Mouse (Mus musculus) embryonic facial prominence, embryonic 12.5 days (tissue): Measurements from ENCODE around the gene Cys1. TPM values are rescaled to one million over a fixed set of nuclear protein-coding genes. Genes with fewer than 3 reads are reported as not detected.

Experiments used
- ATAC-seq: fragments of 200-750 bp; cut with Nextera tagmentation; 2 replicates; pipeline ENCODE4 v1.8.0; 2017; ENCODE audit not compliant: insufficient number of reproducible peaks, insufficient read depth, low FRiP score, low TSS enrichment
- H3K27ac ChIP-seq: fragments of 300-500 bp; sonication (generic); 2 replicates; pipeline ENCODE4 v1.5.1; 2016; ENCODE audit warnings: mild to moderate bottlenecking
- H3K27me3 ChIP-seq: fragments of 300-500 bp; sonication (generic); 2 replicates; pipeline ENCODE4 v1.6.1; 2016; ENCODE audit warnings: mild to moderate bottlenecking, moderate library complexity
- H3K36me3 ChIP-seq: fragments of 300-500 bp; sonication (generic); 2 replicates; pipeline ENCODE4 v1.6.1; 2016; ENCODE audit warnings: mild to moderate bottlenecking
- H3K4me1 ChIP-seq: fragments of 300-500 bp; sonication (generic); 2 replicates; pipeline ENCODE4 v1.6.1; 2016
- H3K4me2 ChIP-seq: fragments of 300-500 bp; sonication (generic); replicated peaks from 2 replicates; pipeline ENCODE4 v1.6.1; 2016; ENCODE audit warnings: mild to moderate bottlenecking, moderate library complexity
- H3K4me3 ChIP-seq: fragments of 300-500 bp; sonication (generic); 2 replicates; pipeline ENCODE4 v1.5.1; 2016; ENCODE audit warnings: mild to moderate bottlenecking
- H3K9ac ChIP-seq: fragments of 300-500 bp; sonication (generic); 2 replicates; pipeline ENCODE4 v1.6.1; 2016; ENCODE audit warnings: mild to moderate bottlenecking, moderate library complexity
- H3K9me3 ChIP-seq: fragments of 300-500 bp; sonication (generic); 2 replicates; pipeline ENCODE4 v1.6.1; 2016; ENCODE audit warnings: mild to moderate bottlenecking, moderate library complexity
- WGBS: fragments of 180-500 bp; shearing (Covaris S2); methylation state at CpG from one replicate; pipeline ENCODE4 v1.1.7; 2016; 5-methylcytosine and 5-hydroxymethylcytosine counted together
- polyA plus RNA-seq: library from polyadenylated mRNA; unstranded; fragments of >200 nt; fragmentation: Nextera tagmentation; extraction: Ambion mirVana; gene quantifications from 2 replicates; pipeline ENCODE4 v1.2.1, GENCODE M21; 2016

Gene Cys1
- polyA plus RNA-seq, 1 experiment from 2014 or later: 2.6 TPM

DNA sequence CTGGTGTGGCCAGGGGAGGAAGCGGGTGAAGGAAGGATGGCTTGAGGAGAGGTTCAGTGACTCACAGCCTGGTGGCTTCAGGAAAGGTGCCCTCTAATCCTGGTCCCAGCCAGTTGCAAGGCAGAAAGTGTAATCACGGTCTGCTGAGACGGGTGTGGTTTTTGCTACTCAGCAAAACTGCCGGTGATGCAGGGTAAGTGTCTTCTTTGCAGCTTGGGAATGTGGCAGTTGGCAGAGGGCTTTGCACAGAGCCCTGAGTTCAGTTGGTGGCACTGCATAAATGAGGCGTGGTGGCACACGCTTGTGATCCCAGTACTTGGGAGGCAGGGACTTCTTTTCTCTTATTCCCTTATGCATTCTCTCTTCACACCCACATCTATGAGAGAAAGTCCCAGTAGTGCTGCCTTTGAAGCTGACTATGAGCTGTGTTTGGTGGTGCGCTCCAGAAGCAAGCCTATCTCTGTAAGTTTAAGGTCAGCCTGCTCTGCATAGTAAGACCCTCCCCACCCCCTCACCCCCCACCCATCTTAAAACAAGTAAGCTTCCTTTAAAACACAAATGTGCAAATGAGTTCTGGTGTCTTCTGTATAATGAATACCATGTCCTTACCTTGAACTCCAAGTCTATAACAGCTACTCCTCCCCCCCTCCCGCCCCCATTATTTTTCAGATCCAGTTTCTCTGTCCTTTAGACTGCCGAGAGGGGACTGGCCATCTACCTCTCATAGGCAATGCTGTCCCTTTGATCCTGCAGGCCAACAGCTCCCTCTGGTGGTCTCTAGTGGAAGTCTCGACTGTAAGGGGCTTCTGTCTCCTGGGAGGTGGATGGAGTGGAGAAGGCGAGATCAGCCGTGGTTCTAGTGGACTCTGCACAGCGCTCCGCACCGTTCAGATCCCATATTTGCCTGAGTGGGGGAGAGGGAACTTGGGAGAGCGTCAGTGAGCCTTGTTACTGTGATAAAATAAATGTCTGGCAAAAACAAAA, 15.2 kb upstream of the Cys1 start:
- 43% methylated on average over 16 of the region's 16 CpGs for WGBS
- H3K36me3 ChIP-seq: no peaks in the 10 kb centered on the region
- peak; percentile 60; the same call in 1 of the 2 replicates for ATAC-seq
- H3K4me2 ChIP-seq: no peak overlapping the region
- H3K4me1 ChIP-seq: no peaks in the 10 kb centered on the region
- H3K9ac ChIP-seq: no peak overlapping the region
- no peaks in the 10 kb centered on the region for H3K27me3 ChIP-seq
- no peaks in the 10 kb centered on the region for H3K9me3 ChIP-seq
- no peak overlapping the region for H3K27ac ChIP-seq
- no peak overlapping the region for H3K4me3 ChIP-seq

- no peak for ATAC-seq
- no peaks in the 10 kb centered on the region for H3K36me3 ChIP-seq
- H3K4me3 ChIP-seq: no peak overlapping the region
- 73% methylated on average over 3 of the region's 3 CpGs for WGBS
- H3K9me3 ChIP-seq: no peaks in the 10 kb centered on the region
- H3K27ac ChIP-seq: no peak overlapping the region
- no peaks in the 10 kb centered on the region for H3K4me1 ChIP-seq
- H3K27me3 ChIP-seq: no peaks in the 10 kb centered on the region
- no peak overlapping the region for H3K9ac ChIP-seq
- H3K4me2 ChIP-seq: no peak overlapping the region
Observed at GRCm38 (mm10) chr12:24690351-24690750, 8.7 kb upstream of the Cys1 start.

- Histone ChIP-seq H3K9ac (no peak overlapping the region), H3K36me3 (no peaks in the 10 kb centered on the region), H3K27me3 (peaks cover 15% of the 10 kb centered on the region), H3K9me3 (no peaks in the 10 kb centered on the region), H3K27ac (no peak overlapping the region), H3K4me1 (peaks cover 1% of the 10 kb centered on the region; the same call in 1 of the 2 replicates), H3K4me2 (no peak overlapping the region), H3K4me3 (no peak overlapping the region)
- WGBS: 77% methylated on average over 11 of the region's 11 CpGs
- ATAC-seq: no peak
Observed at GRCm38 (mm10) chr12:24686696-24687346, 5.2 kb upstream of the Cys1 start.

DNA sequence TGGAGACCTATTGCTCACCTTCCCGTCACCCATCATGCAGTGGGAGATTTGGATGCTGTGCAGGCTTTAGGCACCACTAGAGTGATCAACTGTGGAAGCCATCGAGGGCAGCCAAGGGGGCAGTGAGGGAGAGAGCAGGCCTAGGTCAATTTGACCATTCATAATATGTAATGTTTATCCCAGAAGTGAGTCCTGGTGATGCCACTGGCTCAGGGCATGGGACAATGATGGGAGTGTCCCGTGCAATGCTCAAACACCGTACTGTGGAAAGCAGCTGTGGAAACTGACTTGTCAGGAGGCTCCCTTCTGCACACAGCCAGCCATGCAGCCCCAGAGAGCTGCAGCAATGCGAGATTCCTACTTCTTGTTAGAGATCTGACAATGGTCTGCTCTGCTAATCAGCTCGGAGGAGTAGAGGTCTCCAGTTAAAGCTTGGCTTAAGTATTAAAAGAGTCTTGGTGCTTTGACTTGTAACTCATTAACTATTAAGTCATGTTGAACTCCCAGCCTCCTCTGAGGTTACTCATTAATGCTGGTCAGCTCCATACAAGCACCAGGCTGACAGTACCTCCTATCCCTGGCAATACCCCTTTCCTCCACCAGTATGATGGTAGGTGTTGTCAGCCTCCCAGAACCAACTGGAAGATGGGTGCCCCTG, 4.6 kb upstream of the Cys1 start:
- H3K9me3 ChIP-seq: no peaks in the 10 kb centered on the region
- no peak overlapping the region for H3K9ac ChIP-seq
- H3K27me3 ChIP-seq: peaks cover 22% of the 10 kb centered on the region
- 77% methylated on average over 6 of the region's 6 CpGs for WGBS
- H3K4me2 ChIP-seq: no peak overlapping the region
- H3K36me3 ChIP-seq: no peaks in the 10 kb centered on the region
- H3K4me1 ChIP-seq: peaks cover 8% of the 10 kb centered on the region
- H3K27ac ChIP-seq: no peak overlapping the region
- no peak for ATAC-seq
- H3K4me3 ChIP-seq: no peak overlapping the region

- H3K27me3 ChIP-seq: peaks cover 34% of the 10 kb centered on the region
- H3K4me2 ChIP-seq: no peak overlapping the region
- no peak overlapping the region for H3K4me3 ChIP-seq
- 70% methylated on average over 7 of the region's 7 CpGs for WGBS
- no peak overlapping the region for H3K27ac ChIP-seq
- no peaks in the 10 kb centered on the region for H3K9me3 ChIP-seq
- no peak for ATAC-seq
- no peak overlapping the region for H3K9ac ChIP-seq
- no peaks in the 10 kb centered on the region for H3K36me3 ChIP-seq
- H3K4me1 ChIP-seq: peaks cover 19% of the 10 kb centered on the region
Observed at GRCm38 (mm10) chr12:24683461-24683860, 1.8 kb upstream of the Cys1 start.

GRCm38 (mm10) chr12:24682563-24682962, 950 bp upstream of the Cys1 start:
- H3K4me3 ChIP-seq: no peak overlapping the region
- WGBS: 44% methylated on average over 8 of the region's 8 CpGs
- no peaks in the 10 kb centered on the region for H3K36me3 ChIP-seq
- no peak overlapping the region for H3K9ac ChIP-seq
- ATAC-seq: no peak
- peaks cover 34% of the 10 kb centered on the region for H3K27me3 ChIP-seq
- no peak overlapping the region for H3K27ac ChIP-seq
- peaks cover 19% of the 10 kb centered on the region for H3K4me1 ChIP-seq
- H3K4me2 ChIP-seq: no peak overlapping the region
- H3K9me3 ChIP-seq: no peaks in the 10 kb centered on the region

DNA sequence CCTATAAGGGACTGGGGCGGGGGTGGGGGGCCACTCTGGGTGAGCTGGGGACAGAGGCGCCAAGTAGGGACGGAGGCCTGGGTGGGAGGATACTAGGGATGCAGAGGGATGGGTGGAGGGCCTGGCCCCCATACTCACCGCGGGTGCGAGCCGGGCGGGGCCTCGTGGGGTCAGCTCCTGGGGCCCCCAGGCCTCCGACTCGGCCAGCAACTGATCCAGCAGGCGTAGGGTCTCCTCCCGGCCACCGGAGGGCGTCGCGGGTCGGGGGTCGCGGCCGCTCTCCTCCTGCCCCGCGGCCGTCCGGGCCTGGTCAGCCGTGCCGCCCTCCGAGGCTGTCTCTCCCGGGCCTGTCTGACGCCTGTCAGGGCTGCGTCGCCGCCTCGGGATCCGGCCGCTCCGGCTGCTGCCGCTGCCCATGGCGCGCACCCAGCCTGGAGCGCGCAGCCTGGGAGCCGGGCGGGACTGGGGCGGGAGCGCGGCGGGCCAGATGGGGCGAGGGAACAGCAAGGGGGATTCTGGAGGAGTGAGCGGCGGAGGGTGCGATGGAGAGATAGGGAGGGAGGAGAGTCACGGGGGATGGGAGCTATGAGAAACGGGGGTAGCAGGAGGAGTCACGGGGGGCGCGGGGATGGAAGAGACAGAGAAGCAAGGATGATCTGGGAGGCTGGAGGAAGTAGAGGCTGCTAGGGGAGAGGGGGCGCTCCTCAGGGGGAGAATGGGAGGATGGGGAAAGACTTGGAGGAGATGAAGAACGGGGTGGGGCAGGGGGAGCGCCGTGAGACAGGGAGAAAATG, 924 bp downstream of the Cys1 start:
- peaks cover 34% of the 10 kb centered on the region for H3K27me3 ChIP-seq
- no peaks in the 10 kb centered on the region for H3K9me3 ChIP-seq
- peak overlapping the region; percentile 63 for H3K4me3 ChIP-seq
- no peaks in the 10 kb centered on the region for H3K36me3 ChIP-seq
- peak overlapping the region; percentile 96 for H3K4me2 ChIP-seq
- peak; percentile 36; the same call in 1 of the 2 replicates for ATAC-seq
- H3K27ac ChIP-seq: no peak overlapping the region
- WGBS: 1% methylated on average over 53 of the region's 61 CpGs
- H3K4me1 ChIP-seq: peaks cover 19% of the 10 kb centered on the region
- H3K9ac ChIP-seq: peak overlapping the region; percentile 70

GRCm38 (mm10) chr12:24680096-24680491, 1.5 kb downstream of the Cys1 start:
- no peaks in the 10 kb centered on the region for H3K9me3 ChIP-seq
- H3K4me2 ChIP-seq: peak overlapping the region; percentile 96
- no peaks in the 10 kb centered on the region for H3K36me3 ChIP-seq
- 14% methylated on average over 9 of the region's 9 CpGs for WGBS
- no peak for ATAC-seq
- H3K9ac ChIP-seq: peak overlapping the region; percentile 70; the same call in 1 of the 2 replicates
- peaks cover 34% of the 10 kb centered on the region for H3K27me3 ChIP-seq
- H3K4me3 ChIP-seq: peak overlapping the region; percentile 63
- H3K4me1 ChIP-seq: peaks cover 19% of the 10 kb centered on the region
- H3K27ac ChIP-seq: no peak overlapping the region

DNA sequence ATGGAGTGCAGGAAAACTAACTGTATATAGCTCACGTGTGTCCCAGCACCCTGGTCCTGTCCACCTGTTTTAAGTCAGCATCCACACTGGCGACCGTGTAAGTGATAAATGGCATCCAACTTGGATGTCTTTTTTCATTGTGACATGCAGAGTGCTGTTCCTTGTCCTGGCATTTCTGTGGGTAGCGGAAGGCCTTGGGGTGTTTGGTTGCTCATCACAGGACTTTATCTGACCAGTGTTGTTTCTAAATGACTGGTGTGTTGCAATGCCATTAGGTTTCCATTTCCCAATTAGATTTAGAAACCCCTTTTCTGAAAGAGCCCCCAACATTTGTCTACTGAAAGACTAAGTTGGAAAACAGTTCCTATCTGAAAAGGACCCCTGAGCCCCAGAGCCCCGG, 19.5 kb downstream of the Cys1 start:
- WGBS: 87% methylated on average over 5 of the region's 5 CpGs
- Histone ChIP-seq H3K4me1 (no peaks in the 10 kb centered on the region), H3K36me3 (peaks cover 11% of the 10 kb centered on the region; the same call in 1 of the 2 replicates), H3K27ac (no peak overlapping the region), H3K9ac (no peak overlapping the region), H3K4me3 (no peak overlapping the region), H3K27me3 (no peaks in the 10 kb centered on the region), H3K9me3 (no peaks in the 10 kb centered on the region), H3K4me2 (no peak overlapping the region)
- ATAC-seq: no peak

- Histone ChIP-seq H3K4me1 (no peaks in the 10 kb centered on the region), H3K27ac (no peak overlapping the region), H3K9me3 (no peaks in the 10 kb centered on the region), H3K4me2 (no peak overlapping the region), H3K9ac (no peak overlapping the region), H3K27me3 (no peaks in the 10 kb centered on the region), H3K4me3 (no peak overlapping the region), H3K36me3 (peaks cover 12% of the 10 kb centered on the region)
- no peak for ATAC-seq
- 78% methylated on average over 4 of the region's 4 CpGs for WGBS
Observed at GRCm38 (mm10) chr12:24661100-24661499, 20.5 kb downstream of the Cys1 start.

GRCm38 (mm10) chr12:24659923-24660322, 21.7 kb downstream of the Cys1 start:
- H3K4me1 ChIP-seq: no peaks in the 10 kb centered on the region
- 91% methylated on average over 9 of the region's 9 CpGs for WGBS
- peaks cover 24% of the 10 kb centered on the region for H3K36me3 ChIP-seq
- no peaks in the 10 kb centered on the region for H3K27me3 ChIP-seq
- no peak overlapping the region for H3K4me3 ChIP-seq
- no peak for ATAC-seq
- no peak overlapping the region for H3K27ac ChIP-seq
- H3K4me2 ChIP-seq: no peak overlapping the region
- no peaks in the 10 kb centered on the region for H3K9me3 ChIP-seq
- H3K9ac ChIP-seq: no peak overlapping the region
